Mouse (Mus musculus): ENCODE results near the gene Sap25.

GRCm38 (mm10) chr5:137674786-137675185 is 33.7 kb downstream of the Sap25 start:
- TF ChIP-seq EP300 (IDR thresholded peaks at IDR 0.05; ENCODE audit: low read depth) (no peak), CTCF (IDR thresholded peaks at IDR 0.05; ENCODE audit: low read depth) (no peak)

Data from liver, embryonic 14.5 days (tissue).